Mouse (Mus musculus) brain, embryonic 14.5 days (tissue): ENCODE data around the gene Tmtc4.

Experiments used
- CTCF ChIP-seq: fragments of 200-500 bp; IDR thresholded peaks from 2 replicates; pipeline ENCODE4 v1.5.1; 2012; ENCODE audit warnings: inconsistent platforms, mild to moderate bottlenecking, moderate library complexity, borderline replicate concordance; ENCODE audit not compliant: insufficient read depth, insufficient read length; ENCODE audit errors: extremely low read depth
- POLR2A ChIP-seq: fragments of 200-500 bp; IDR thresholded peaks from 2 replicates; pipeline ENCODE4 v1.6.1; 2012; ENCODE audit warnings: mild to moderate bottlenecking, inconsistent platforms, borderline replicate concordance; ENCODE audit not compliant: poor library complexity, insufficient read depth, insufficient read length, severe bottlenecking; ENCODE audit errors: extremely low read depth

DNA sequence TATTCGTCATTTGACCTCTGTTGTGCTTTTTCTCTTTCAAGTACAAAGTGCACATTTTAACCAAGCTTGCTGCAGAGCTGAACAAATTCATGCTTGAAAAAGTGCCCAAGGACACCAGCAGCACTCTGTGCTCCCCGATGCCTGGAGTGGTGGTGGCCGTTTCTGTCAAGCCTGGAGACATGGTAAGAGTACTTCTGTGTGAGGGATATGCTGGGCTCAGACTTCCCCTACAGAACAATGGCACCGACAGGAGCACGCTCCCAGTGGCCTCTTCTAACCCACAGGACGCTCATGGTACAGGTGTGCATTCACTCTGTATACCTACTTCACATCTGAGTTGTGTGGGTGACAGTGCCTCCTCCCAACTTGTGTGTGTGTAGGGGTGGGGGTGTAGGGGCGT is 107.1 kb downstream of the Tmtc4 start:
- no peak for TF ChIP-seq CTCF
- TF ChIP-seq POLR2A: no peak
